Mouse (Mus musculus) ES-E14 (cell line): ENCODE measurements around the gene Large2. TPM values are rescaled to one million over a fixed set of nuclear protein-coding genes. Genes with fewer than 3 reads are reported as not detected.

Experiments
- DNase-seq: peaks from one replicate; pipeline ENCODE4 v3.0.0-alpha.2; 2013; ENCODE audit warnings: low read depth, low spot score
- H3K27ac ChIP-seq: 2 replicates; pipeline ENCODE4 v1.5.1; 2012; ENCODE audit warnings: low read depth, mild to moderate bottlenecking, low read length, moderate library complexity, mixed read lengths; ENCODE audit not compliant: poor library complexity, insufficient read depth, severe bottlenecking
- H3K36me3 ChIP-seq: 2 replicates; pipeline ENCODE4 v1.6.1; 2012; ENCODE audit warnings: mild to moderate bottlenecking, low read length, moderate library complexity, mixed read lengths; ENCODE audit not compliant: control insufficient read depth, poor library complexity, insufficient read depth, severe bottlenecking
- H3K4me1 ChIP-seq, 2 experiments: fragments of 150-350 bp in 1 of 2; sonication (generic) in 1 of 2; 2 replicates each; pipeline ENCODE4 v1.6.1; 2012; ENCODE audit warnings: low read length in 2 of 2, mild to moderate bottlenecking in 1 of 2, mixed read lengths in 1 of 2; ENCODE audit not compliant: control insufficient read depth in 2 of 2, insufficient read depth in 2 of 2, poor library complexity in 1 of 2
- H3K4me3 ChIP-seq, 2 experiments: fragments of 150-350 bp in 1 of 2; sonication (generic) in 1 of 2; 2 replicates each; pipeline ENCODE4 v1.5.1; 2012; ENCODE audit warnings: low read length in 2 of 2, low read depth in 1 of 2, mild to moderate bottlenecking in 1 of 2, mixed read lengths in 1 of 2; ENCODE audit not compliant: insufficient read depth in 1 of 2, poor library complexity in 1 of 2, severe bottlenecking in 1 of 2
- H3K9ac ChIP-seq: 2 replicates; pipeline ENCODE4 v1.6.1; 2012; ENCODE audit warnings: low read depth, mild to moderate bottlenecking, low read length, mixed read lengths; ENCODE audit not compliant: poor library complexity, insufficient read depth, severe bottlenecking
- H3K9me3 ChIP-seq: fragments of 150-350 bp; sonication (generic); 2 replicates; pipeline ENCODE4 v1.6.1; 2012; ENCODE audit warnings: low read depth, mild to moderate bottlenecking, low read length; ENCODE audit not compliant: control insufficient read depth, insufficient read depth
- CHD2 ChIP-seq: IDR thresholded peaks from 2 replicates; pipeline ENCODE4 v1.6.1; 2014; ENCODE audit warnings: mild to moderate bottlenecking, low read depth, low read length, inconsistent platforms
- HCFC1 ChIP-seq: IDR thresholded peaks from 2 replicates; pipeline ENCODE4 v1.6.1; 2012; ENCODE audit warnings: low read length, inconsistent platforms, borderline replicate concordance; ENCODE audit not compliant: insufficient read depth
- MAFK ChIP-seq: IDR thresholded peaks from 2 replicates; pipeline ENCODE4 v1.6.1; 2014; ENCODE audit warnings: mild to moderate bottlenecking, low read depth, low read length, inconsistent platforms; ENCODE audit not compliant: insufficient read depth
- ZC3H11A ChIP-seq: IDR thresholded peaks from 2 replicates; pipeline ENCODE4 v1.6.1; 2012; ENCODE audit warnings: low read depth, mild to moderate bottlenecking, inconsistent platforms, low read length, borderline replicate concordance
- ZNF384 ChIP-seq: IDR thresholded peaks from 2 replicates; pipeline ENCODE4 v1.6.1; 2012; ENCODE audit warnings: low read depth, low read length, inconsistent platforms
- in situ Hi-C, 2 experiments: fragments of 600-800 bp; cut with MboI; formaldehyde crosslinking; loops; one replicate each; pipeline ENCODE4 v1.15.1; 2025; ENCODE audit warnings: low sequenced_read_pairs in 2 of 2, inconsistent platforms in 1 of 2; ENCODE audit not compliant: unreplicated experiment in 2 of 2
- total RNA-seq: library from RNA; depleted of rRNA; stranded (reverse); fragments of 300-350 nt; gene quantifications from 2 replicates; pipeline ENCODE4 v1.2.3, GENCODE M21; 2012

Gene Large2
- total RNA-seq, 1 experiment: 10.3 TPM

- Histone ChIP-seq H3K9me3 (no peaks in the 10 kb centered on the region), H3K4me3 (no peak overlapping the region), H3K4me1 (peaks cover 3% of the 10 kb centered on the region in 2 experiments; a peak in 2 of 4 replicates), H3K9ac (no peak overlapping the region), H3K36me3 (peaks cover 19% of the 10 kb centered on the region; the same call in 1 of the 2 replicates), H3K27ac (no peak overlapping the region)
- in situ Hi-C loops: no loop called here
- no peak for DNase-seq
- no peak for TF ChIP-seq HCFC1
- no peak for TF ChIP-seq ZNF384
These were observed 15.4 kb downstream of the Large2 start for GRCm38 (mm10) chr2:92359301-92359700.

- Histone ChIP-seq H3K4me1 (peaks cover 0 to 2% of the 10 kb centered on the region in 2 experiments; a peak in 1 of 4 replicates), H3K36me3 (peaks cover 22% of the 10 kb centered on the region; the same call in 1 of the 2 replicates), H3K27ac (no peak overlapping the region), H3K9me3 (no peaks in the 10 kb centered on the region), H3K4me3 (no peak overlapping the region), H3K9ac (no peak overlapping the region)
- in situ Hi-C loops: no loop called here
- DNase-seq: no peak
- TF ChIP-seq HCFC1: no peak
- TF ChIP-seq CHD2: no peak
These were observed 20.4 kb downstream of the Large2 start for GRCm38 (mm10) chr2:92354224-92354623.

DNA sequence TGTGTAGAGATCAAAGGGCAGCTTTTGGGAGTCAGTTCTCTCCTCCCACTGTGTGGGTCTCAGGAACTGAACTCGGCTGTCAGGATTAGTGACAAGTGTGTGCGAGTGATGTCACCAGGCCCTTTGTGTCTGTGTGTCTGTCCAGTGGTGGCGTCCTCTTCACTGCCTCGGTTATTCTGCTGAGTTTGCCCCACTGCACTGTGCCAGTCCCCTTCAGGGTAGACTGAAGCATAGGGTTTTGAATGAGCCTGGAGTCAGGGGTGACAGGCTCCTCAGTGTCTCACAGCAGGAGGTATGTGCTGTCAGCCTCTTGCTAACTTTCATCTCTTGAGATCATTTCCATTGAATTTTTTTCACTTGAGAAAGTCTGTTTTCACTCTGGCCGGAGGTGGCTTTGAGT, 21.3 kb downstream of the Large2 start:
- no peak overlapping the region for H3K9ac ChIP-seq
- H3K27ac ChIP-seq: no peak overlapping the region
- no peaks in the 10 kb centered on the region for H3K9me3 ChIP-seq
- no peak for DNase-seq
- peaks cover 0 to 2% of the 10 kb centered on the region in 2 experiments; a peak in 1 of 4 replicates for H3K4me1 ChIP-seq
- TF ChIP-seq MAFK (no peak), ZC3H11A (no peak), HCFC1 (no peak), ZNF384 (no peak), CHD2 (no peak)
- peaks cover 20% of the 10 kb centered on the region; the same call in 1 of the 2 replicates for H3K36me3 ChIP-seq
- no peak overlapping the region for H3K4me3 ChIP-seq
- in situ Hi-C loops: no loop called here

- in situ Hi-C loops: no loop called here
- H3K4me1 ChIP-seq: no peaks in the 10 kb centered on the region
- H3K9ac ChIP-seq: no peak overlapping the region
- H3K4me3 ChIP-seq: no peak overlapping the region
- no peak for DNase-seq
- peaks cover 11% of the 10 kb centered on the region for H3K36me3 ChIP-seq
- no peaks in the 10 kb centered on the region for H3K9me3 ChIP-seq
- TF ChIP-seq MAFK: no peak
- no peak for TF ChIP-seq ZC3H11A
- TF ChIP-seq CHD2: no peak
- no peak for TF ChIP-seq ZNF384
- no peak for TF ChIP-seq HCFC1
- no peak overlapping the region for H3K27ac ChIP-seq
These were observed 24.0 kb downstream of the Large2 start for GRCm38 (mm10) chr2:92350686-92351085.

DNA sequence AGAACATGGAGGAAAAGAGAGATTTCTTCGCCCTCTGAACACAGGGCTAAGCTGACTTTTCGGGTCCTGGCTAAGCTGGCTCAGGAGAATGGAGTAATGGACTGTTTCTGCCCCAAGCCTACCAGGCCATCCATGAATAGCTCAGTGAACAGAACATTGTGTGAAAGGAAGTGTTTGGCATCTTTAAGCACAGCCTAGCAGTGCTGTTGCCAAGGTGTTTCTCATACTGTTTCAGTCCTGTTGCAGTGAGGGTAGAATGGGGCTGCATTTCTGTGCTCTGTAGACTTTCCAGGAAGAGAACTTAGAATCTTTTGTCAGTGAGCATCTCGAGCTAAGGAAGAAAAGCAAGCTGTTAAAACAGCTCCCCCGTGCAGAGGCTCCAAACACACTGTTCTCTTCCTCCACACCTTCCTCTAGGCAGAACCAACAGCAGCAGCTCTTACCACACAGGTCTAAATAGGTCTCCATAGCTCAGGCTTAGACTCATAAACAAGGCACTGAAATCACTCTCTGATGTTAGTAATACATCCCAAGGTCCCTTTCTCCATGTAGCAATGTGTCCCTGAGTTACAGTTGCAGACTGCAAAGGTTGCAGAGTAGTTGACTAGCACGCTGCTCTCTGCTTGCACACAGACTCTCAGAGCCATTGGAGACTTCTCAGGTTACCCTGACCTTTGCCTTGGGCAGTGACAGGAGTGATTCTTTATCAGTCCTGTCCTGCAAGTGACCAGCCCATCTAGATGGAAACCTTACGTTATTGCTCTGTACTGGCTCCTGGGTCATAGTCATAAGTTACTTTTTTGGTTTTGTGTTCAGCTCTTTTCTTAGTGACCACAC, 24.9 kb downstream of the Large2 start:
- DNase-seq: no peak
- TF ChIP-seq HCFC1: no peak
- TF ChIP-seq MAFK: no peak
- no peak for TF ChIP-seq ZNF384
- TF ChIP-seq CHD2: no peak
- TF ChIP-seq ZC3H11A: no peak
- peaks cover 14% of the 10 kb centered on the region for H3K36me3 ChIP-seq

More for the DNA sequence above, 24.9 kb downstream of the Large2 start:
- no peak overlapping the region for H3K27ac ChIP-seq
- H3K4me3 ChIP-seq: no peak overlapping the region
- H3K9ac ChIP-seq: no peak overlapping the region
- no peaks in the 10 kb centered on the region for H3K9me3 ChIP-seq
- in situ Hi-C loops: loop anchor here in 1 of 2 experiments (25.0 kb wide), 1 partner anchor 363 kb away; the partner anchor contains the start of gene Dgkz
- H3K4me1 ChIP-seq: no peaks in the 10 kb centered on the region
